Comparison of ENCODE assay signal across 27 mouse cellular contexts in the genomic region with DNA sequence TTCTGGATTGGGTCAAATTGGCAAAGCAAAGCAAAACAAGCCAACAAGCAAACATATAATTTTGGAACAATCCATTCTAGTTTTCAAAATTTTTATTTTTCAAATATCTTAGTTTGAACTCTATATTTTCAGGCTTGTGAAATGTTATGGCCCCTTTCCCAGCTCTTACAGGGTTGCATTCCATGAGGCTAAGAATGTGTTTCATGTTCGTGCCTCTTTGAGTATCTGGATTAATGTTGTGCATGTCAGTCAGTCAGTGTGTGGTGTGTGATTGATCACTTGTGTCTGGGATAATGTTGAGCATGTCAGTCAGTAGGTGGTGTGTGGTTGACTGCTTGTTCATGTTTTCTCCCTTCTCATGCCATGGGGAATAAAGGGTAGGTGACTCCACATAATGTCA. TPM values are rescaled to one million over a fixed set of nuclear protein-coding genes. Genes with fewer than 3 reads are reported as not detected.
DNase-seq lines count a peak whose midpoint lies in the region; ATAC-seq and TF ChIP-seq lines count a peak whose summit lies in the region.
"Had no signal": no experiment of that assay in that cellular context is flagged by ENCODE, and none has a peak within 500 bp of the region (broad histone marks: within the 10 kb centered on the region; RNA-seq: fewer than 3 reads in every experiment).

No protein-coding gene starts in this region.

- peaks cover 0 to 62% of the 10 kb centered on the region in 2 experiments; a peak in 2 of 4 replicates for H3K36me3 ChIP-seq in MEL (ENCODE audit: control insufficient read depth in 1 of 2, insufficient read depth in 2 of 2, low read length in 2 of 2)
- no peaks in the 10 kb centered on the region for H3K36me3 ChIP-seq in stomach, postnatal 0 days (ENCODE audit: control insufficient read depth, insufficient read depth, low read length)
- no peaks in the 10 kb centered on the region for H3K36me3 ChIP-seq in kidney, adult 2 months (ENCODE audit: control insufficient read depth, insufficient read depth, low read length)
- H3K36me3 ChIP-seq: embryonic facial prominence, embryonic 13.5 days; embryonic facial prominence, embryonic 15.5 days; forebrain, embryonic 15.5 days had no signal

- no peak overlapping the region for H3K4me2 ChIP-seq in stomach, postnatal 0 days (replicated peaks; ENCODE audit: low read depth)
- H3K4me2 ChIP-seq: embryonic facial prominence, embryonic 13.5 days; embryonic facial prominence, embryonic 15.5 days; forebrain, embryonic 13.5 days; forebrain, embryonic 15.5 days had no signal

- TF ChIP-seq CTCF in MEL (IDR thresholded peaks at IDR 0.05 in 2 of 3, conservative IDR thresholded peaks at IDR 0.05 in 1 of 3; ENCODE audit: control insufficient read depth in 1 of 3, insufficient read depth in 1 of 3, low read depth in 2 of 3, low read length in 3 of 3, poor library complexity in 1 of 3, severe bottlenecking in 1 of 3): no peak
- TF ChIP-seq CTCF in stomach, postnatal 0 days (IDR thresholded peaks at IDR 0.05; ENCODE audit: low read depth): no peak
- TF ChIP-seq CTCF in kidney, adult 2 months (conservative IDR thresholded peaks at IDR 0.05; ENCODE audit: insufficient read depth, insufficient read length, low read depth, low read length): no peak

- DNase-seq in MEL (ENCODE audit: low read depth, low spot score) (no peak), adipocyte (ENCODE audit: low spot score) (peak; percentile 50)
- DNase-seq in fibroblast of lung, adult 2 months (ENCODE audit: low read depth): peak; percentile 71
- DNase-seq in stomach, postnatal 0 days (ENCODE audit: low spot score): no peak
- no peak for DNase-seq in kidney, adult 2 months
- DNase-seq: adrenal gland, adult 2 months; adrenal gland, postnatal 10 days; adrenal gland, postnatal 25 days; B cell, adult 2 months; cerebellum, adult 11 months; cerebellum, adult 18-20 months; cerebellum, adult 8-10 months; cerebellum, adult 9-11 months; cerebellum, postnatal 14 days; cerebellum, postnatal 36 days; embryo, embryonic 11 days; forebrain, postnatal 0 days had no signal

- ATAC-seq in stomach, postnatal 0 days (ENCODE audit: low FRiP score, low TSS enrichment): no peak
- ATAC-seq: activated CD4-positive, CD25-positive, alpha-beta regulatory T cell, adult 4 months; forebrain, embryonic 13.5 days; forebrain, embryonic 15.5 days; forebrain, postnatal 0 days; Patski had no signal

- H3K4me1 ChIP-seq in MEL (ENCODE audit: control insufficient read depth in 1 of 2, insufficient read depth in 2 of 2, low read length in 2 of 2): peaks cover 33 to 45% of the 10 kb centered on the region in 2 experiments
- no peaks in the 10 kb centered on the region for H3K4me1 ChIP-seq in stomach, postnatal 0 days (replicated peaks; ENCODE audit: control insufficient read depth, insufficient read depth)
- no peaks in the 10 kb centered on the region for H3K4me1 ChIP-seq in kidney, adult 2 months (ENCODE audit: control insufficient read depth, insufficient read depth, low read length)
- H3K4me1 ChIP-seq: embryonic facial prominence, embryonic 13.5 days; embryonic facial prominence, embryonic 15.5 days; forebrain, embryonic 13.5 days; forebrain, embryonic 15.5 days had no signal

- WGBS in stomach, postnatal 0 days: 67% methylated on average over 1 of the region's 1 CpGs
- 71% methylated on average over 1 of the region's 1 CpGs for WGBS in kidney, adult 2 months

- TF ChIP-seq EP300 in MEL (IDR thresholded peaks at IDR 0.05; ENCODE audit: low read depth in 1 of 2, low read length in 2 of 2): no peak
- TF ChIP-seq EP300 in stomach, postnatal 0 days (optimal IDR thresholded peaks at IDR 0.05): no peak

- no peak for TF ChIP-seq RAD21 in MEL (IDR thresholded peaks at IDR 0.05; ENCODE audit: low read depth, low read length)

- H3K79me2 ChIP-seq in MEL (ENCODE audit: control insufficient read depth, insufficient read depth, low read length, poor library complexity): peaks cover 29% of the 10 kb centered on the region

- H3K27me3 ChIP-seq in MEL (ENCODE audit: control insufficient read depth in 1 of 2, insufficient read depth in 2 of 2, low read length in 2 of 2): no peaks in the 10 kb centered on the region
- no peaks in the 10 kb centered on the region for H3K27me3 ChIP-seq in stomach, postnatal 0 days (ENCODE audit: control insufficient read depth, insufficient read depth, low read length)
- no peaks in the 10 kb centered on the region for H3K27me3 ChIP-seq in kidney, adult 2 months (replicated peaks; ENCODE audit: control insufficient read depth, insufficient read depth, low read length)
- H3K27me3 ChIP-seq: CH12.LX; embryonic facial prominence, embryonic 13.5 days; embryonic facial prominence, embryonic 15.5 days; forebrain, embryonic 13.5 days; forebrain, embryonic 15.5 days; Patski had no signal

- no peak overlapping the region for H3K9ac ChIP-seq in MEL (ENCODE audit: control insufficient read depth, low read depth, low read length, poor library complexity, severe bottlenecking)
- no peak overlapping the region for H3K9ac ChIP-seq in stomach, postnatal 0 days (ENCODE audit: low read length)
- H3K9ac ChIP-seq: embryonic facial prominence, embryonic 13.5 days; embryonic facial prominence, embryonic 15.5 days; forebrain, embryonic 13.5 days; forebrain, embryonic 15.5 days; forebrain, postnatal 0 days had no signal

- peak overlapping the region; percentile 7; the same call in 1 of the 2 replicates for H3K27ac ChIP-seq in MEL (ENCODE audit: control insufficient read depth, low read depth, low read length)
- no peak overlapping the region for H3K27ac ChIP-seq in stomach, postnatal 0 days (replicated peaks)
- no peak overlapping the region for H3K27ac ChIP-seq in kidney, adult 2 months (ENCODE audit: insufficient read depth, low read depth, low read length)
- H3K27ac ChIP-seq: embryonic facial prominence, embryonic 13.5 days; embryonic facial prominence, embryonic 15.5 days; forebrain, embryonic 13.5 days; forebrain, embryonic 15.5 days had no signal

- no peaks in the 10 kb centered on the region for H3K9me3 ChIP-seq in MEL (replicated peaks; ENCODE audit: insufficient read depth, low read length)
- H3K9me3 ChIP-seq in stomach, postnatal 0 days (ENCODE audit: control insufficient read depth, low read length): no peaks in the 10 kb centered on the region
- H3K9me3 ChIP-seq: embryonic facial prominence, embryonic 13.5 days; embryonic facial prominence, embryonic 15.5 days; forebrain, embryonic 13.5 days; forebrain, embryonic 15.5 days; G1E had no signal

- H3K4me3 ChIP-seq in MEL (ENCODE audit: control insufficient read depth in 1 of 2, insufficient read depth in 1 of 2, low read depth in 2 of 2, low read length in 2 of 2): no peak overlapping the region
- no peak overlapping the region for H3K4me3 ChIP-seq in stomach, postnatal 0 days (ENCODE audit: low read depth, low read length)
- no peak overlapping the region for H3K4me3 ChIP-seq in kidney, adult 2 months (ENCODE audit: insufficient read depth, low read depth, low read length)
- H3K4me3 ChIP-seq: embryonic facial prominence, embryonic 13.5 days; embryonic facial prominence, embryonic 15.5 days; forebrain, embryonic 13.5 days; forebrain, embryonic 15.5 days had no signal

- no peak for TF ChIP-seq POLR2A in MEL (IDR thresholded peaks at IDR 0.05; ENCODE audit: control insufficient read depth in 1 of 2, insufficient read depth in 1 of 2, low read depth in 1 of 2, low read length in 2 of 2, poor library complexity in 1 of 2)
- TF ChIP-seq POLR2A in kidney, adult 2 months (IDR thresholded peaks at IDR 0.05; ENCODE audit: low read depth, low read length): no peak

TF ChIP-seq in MEL, 35 proteins besides CTCF, POLR2A, EP300 and RAD21:
- TF ChIP-seq GATA1 (IDR thresholded peaks at IDR 0.05; ENCODE audit: low read depth, low read length): no peak
- no peak for TF ChIP-seq USF2 (IDR thresholded peaks at IDR 0.05; ENCODE audit: borderline replicate concordance in 1 of 2, insufficient read depth in 1 of 2, low read depth in 1 of 2, low read length in 2 of 2)
- no peak for TF ChIP-seq MYC (IDR thresholded peaks at IDR 0.05; ENCODE audit: low read depth, low read length)

RNA-seq across cellular contexts. Expression of a gene that starts 1.5 kb away (rescaled TPM):
- 50.4 and 68.4 TPM in 2 replicates for total RNA-seq in MEL (2012; rRNA removed)
- polyA plus RNA-seq in MEL (2012; ENCODE audit: insufficient read depth in 1 of 2, insufficient read length in 2 of 2, low read depth in 1 of 2, low replicate concordance in 2 of 2, missing spikeins in 1 of 2): 10 to 100 TPM in 1 of 2 experiments, not detected in 1; 44.4 TPM
- 0.42 and 0.55 TPM in 2 replicates for polyA plus RNA-seq in stomach, postnatal 0 days (2015; fragmentation: Nextera tagmentation; extraction: Ambion mirVana)
- 0.28 and 0.64 TPM in 2 replicates for polyA plus RNA-seq in kidney, adult 2 months (2012; rRNA removed)
- polyA plus RNA-seq: embryonic facial prominence, embryonic 11.5 days; forebrain, embryonic 13.5 days; forebrain, embryonic 15.5 days had no signal

RNA-seq across cellular contexts. Expression of a gene that starts 37.5 kb away (rescaled TPM):
- total RNA-seq in MEL (2012; rRNA removed): 0.08 TPM in 1 of 2 replicates, not detected in the other
- under 1 TPM in 1 of 2 experiments, not detected in 1; 0.10 TPM for polyA plus RNA-seq in MEL (2012; ENCODE audit: insufficient read depth in 1 of 2, insufficient read length in 2 of 2, low read depth in 1 of 2, low replicate concordance in 2 of 2, missing spikeins in 1 of 2)
- 3.1 and 3.4 TPM in 2 replicates for polyA plus RNA-seq in stomach, postnatal 0 days (2015; fragmentation: Nextera tagmentation; extraction: Ambion mirVana)
- polyA plus RNA-seq in kidney, adult 2 months (2012; rRNA removed): 0.34 and 0.58 TPM in 2 replicates
- total RNA-seq: adrenal gland, postnatal 25 days; forebrain, postnatal 0 days had no signal
- polyA plus RNA-seq: embryonic facial prominence, embryonic 11.5 days; embryonic facial prominence, embryonic 13.5 days; forebrain, embryonic 11.5 days; forebrain, embryonic 13.5 days; forebrain, embryonic 15.5 days; forebrain, postnatal 0 days; G1E; Patski had no signal

Comparison
In these comparisons a context has a peak if more than half of its experiments do, and no peak if none do; other contexts are left out.
1. DNase-seq: peak in adipocyte (single experiment) and fibroblast of lung, adult 2 months (single experiment); none in MEL (single experiment), stomach, postnatal 0 days (single experiment) and kidney, adult 2 months (single experiment).